21 mouse cellular contexts compared by ENCODE assay signal in the genomic region with DNA sequence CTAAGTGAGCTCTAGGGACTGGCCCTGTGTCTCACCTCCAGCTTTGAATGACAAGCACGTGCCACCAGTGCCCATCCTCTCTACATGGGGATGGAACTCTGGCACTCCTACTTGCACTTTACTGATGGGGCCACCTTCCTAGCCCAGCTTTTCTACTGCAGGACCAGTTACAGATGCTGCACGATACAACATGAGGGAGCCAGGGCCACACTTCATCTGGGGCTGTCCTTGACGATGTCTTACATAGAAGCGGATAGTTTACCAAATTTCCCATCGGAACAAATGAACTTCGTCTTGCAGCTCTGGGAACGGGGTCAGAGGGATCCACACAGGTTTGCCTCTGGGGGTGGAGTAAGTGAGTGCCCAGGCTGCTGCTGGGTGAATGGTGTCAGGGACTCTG.
DNase-seq lines count a peak whose midpoint lies in the region; ATAC-seq lines count a peak whose summit lies in the region.
"Had no signal": no experiment of that assay in that cellular context is flagged by ENCODE, and none has a peak within 500 bp of the region (broad histone marks: within the 10 kb centered on the region; RNA-seq: fewer than 3 reads in every experiment).

No protein-coding gene starts in this region.

- no peaks in the 10 kb centered on the region for H3K9me3 ChIP-seq in heart, embryonic 10.5 days
- no peaks in the 10 kb centered on the region for H3K9me3 ChIP-seq in midbrain, embryonic 10.5 days (replicated peaks)
- no peaks in the 10 kb centered on the region for H3K9me3 ChIP-seq in midbrain, embryonic 13.5 days
- H3K9me3 ChIP-seq in liver, embryonic 15.5 days (replicated peaks), result no peaks in the 10 kb centered on the region
- H3K9me3 ChIP-seq: embryonic facial prominence, embryonic 12.5 days; heart, embryonic 12.5 days had no signal

- 84% methylated on average over 7 of the region's 7 CpGs for WGBS in heart, embryonic 10.5 days
- 95% methylated on average over 7 of the region's 7 CpGs for WGBS in midbrain, embryonic 10.5 days
- WGBS in midbrain, embryonic 13.5 days, result 92% methylated on average over 7 of the region's 7 CpGs
- WGBS in liver, embryonic 15.5 days (ENCODE audit: insufficient replicate concordance), result 59% methylated on average over 7 of the region's 7 CpGs

- peak; percentile 69 for DNase-seq in heart, embryonic 10.5 days (ENCODE audit: low spot score)
- no peak for DNase-seq in heart, postnatal 14 days
- no peak for DNase-seq in midbrain, embryonic 10.5 days (ENCODE audit: low spot score)
- DNase-seq in gastrocnemius, postnatal 4 days (ENCODE audit: low spot score in 2 of 2), result no peak
- DNase-seq: adrenal gland, postnatal 14 days; cerebellum, adult 11-12 months; cerebellum, adult 9-10 months; cerebellum, postnatal 25 days; gastrocnemius, adult 2 months; gastrocnemius, postnatal 25 days; heart, adult 18-20 months; heart, postnatal 36 days had no signal

- H3K4me2 ChIP-seq in midbrain, embryonic 13.5 days (replicated peaks), result no peak overlapping the region
- H3K4me2 ChIP-seq in liver, embryonic 15.5 days, result peak overlapping the region; percentile 41
- H3K4me2 ChIP-seq: embryonic facial prominence, embryonic 12.5 days; heart, embryonic 12.5 days; hindbrain, embryonic 14.5 days had no signal

- peaks cover 7% of the 10 kb centered on the region; the same call in 1 of the 2 replicates for H3K27me3 ChIP-seq in heart, embryonic 10.5 days (ENCODE audit: insufficient read depth, poor library complexity, severe bottlenecking)
- H3K27me3 ChIP-seq in midbrain, embryonic 10.5 days (ENCODE audit: low read depth, poor library complexity, severe bottlenecking), result 0 out of 2 replicates have a peak, but pooled peaks cover 3% of the 10 kb centered on the region
- H3K27me3 ChIP-seq in midbrain, embryonic 13.5 days, result 0 out of 2 replicates have a peak, but pooled peaks cover 7% of the 10 kb centered on the region
- H3K27me3 ChIP-seq in liver, embryonic 15.5 days, result no peaks in the 10 kb centered on the region
- H3K27me3 ChIP-seq: CH12.LX, Patski had no signal

- H3K36me3 ChIP-seq in heart, embryonic 10.5 days, result no peaks in the 10 kb centered on the region
- H3K36me3 ChIP-seq in midbrain, embryonic 10.5 days, result no peaks in the 10 kb centered on the region
- no peaks in the 10 kb centered on the region for H3K36me3 ChIP-seq in midbrain, embryonic 13.5 days
- H3K36me3 ChIP-seq in liver, embryonic 15.5 days (replicated peaks), result no peaks in the 10 kb centered on the region
- H3K36me3 ChIP-seq: embryonic facial prominence, embryonic 12.5 days; heart, embryonic 12.5 days had no signal

- ATAC-seq in midbrain, embryonic 13.5 days, result no peak
- no peak for ATAC-seq in liver, embryonic 15.5 days (ENCODE audit: insufficient read depth)
- no peak for ATAC-seq in erythroblast, adult 5-6 weeks (replicated peaks; ENCODE audit: low FRiP score, poor library complexity, severe bottlenecking)
- ATAC-seq: activated CD4-positive, CD25-positive, alpha-beta regulatory T cell, adult 4 months; Patski had no signal

- intact Hi-C loops in heart, postnatal 14 days (cut with DNase I), result no loop called here

- H3K27ac ChIP-seq in heart, embryonic 10.5 days, result no peak overlapping the region
- peak overlapping the region; percentile 47; the same call in 1 of the 2 replicates for H3K27ac ChIP-seq in midbrain, embryonic 10.5 days (replicated peaks)
- no peak overlapping the region for H3K27ac ChIP-seq in midbrain, embryonic 13.5 days
- H3K27ac ChIP-seq in liver, embryonic 15.5 days (replicated peaks), result peak overlapping the region; percentile 78
- H3K27ac ChIP-seq: embryonic facial prominence, embryonic 12.5 days; gastrocnemius, adult 2 months had no signal

- no peaks in the 10 kb centered on the region; the same call in 1 of the 2 replicates for H3K4me1 ChIP-seq in heart, embryonic 10.5 days
- H3K4me1 ChIP-seq in midbrain, embryonic 10.5 days, result peaks cover 47% of the 10 kb centered on the region
- peaks cover 34% of the 10 kb centered on the region for H3K4me1 ChIP-seq in midbrain, embryonic 13.5 days (replicated peaks)
- 0 out of 2 replicates have a peak, but pooled peaks cover 6% of the 10 kb centered on the region for H3K4me1 ChIP-seq in liver, embryonic 15.5 days (replicated peaks)
- H3K4me1 ChIP-seq: heart, embryonic 12.5 days had no signal

- H3K9ac ChIP-seq in midbrain, embryonic 13.5 days (replicated peaks), result no peak overlapping the region
- H3K9ac ChIP-seq in liver, embryonic 15.5 days, result no peak overlapping the region
- H3K9ac ChIP-seq: embryonic facial prominence, embryonic 12.5 days; heart, embryonic 12.5 days; hindbrain, embryonic 14.5 days had no signal

- H3K4me3 ChIP-seq in heart, embryonic 10.5 days, result no peak overlapping the region
- no peak overlapping the region for H3K4me3 ChIP-seq in midbrain, embryonic 10.5 days
- H3K4me3 ChIP-seq in midbrain, embryonic 13.5 days (replicated peaks), result no peak overlapping the region
- H3K4me3 ChIP-seq in liver, embryonic 15.5 days (replicated peaks), result peak overlapping the region; percentile 10; the same call in 1 of the 2 replicates
- H3K4me3 ChIP-seq: embryonic facial prominence, embryonic 12.5 days; gastrocnemius, adult 2 months; heart, embryonic 12.5 days had no signal

Comparison
In these comparisons a context has a peak if more than half of its experiments do, and no peak if none do; other contexts are left out.
1. H3K27ac ChIP-seq: peak in midbrain, embryonic 10.5 days (single experiment) and liver, embryonic 15.5 days (single experiment); none in heart, embryonic 10.5 days (single experiment) and midbrain, embryonic 13.5 days (single experiment).